Mouse (Mus musculus) frontal cortex, postnatal 36 days (tissue): ENCODE results near the gene Mib2.

ENCODE experiments used
- DNase-seq, 2 experiments: peaks; one replicate each; pipeline ENCODE4 v3.0.0; 2022; ENCODE audit warnings: low spot score in 2 of 2

Gene Mib2

DNA sequence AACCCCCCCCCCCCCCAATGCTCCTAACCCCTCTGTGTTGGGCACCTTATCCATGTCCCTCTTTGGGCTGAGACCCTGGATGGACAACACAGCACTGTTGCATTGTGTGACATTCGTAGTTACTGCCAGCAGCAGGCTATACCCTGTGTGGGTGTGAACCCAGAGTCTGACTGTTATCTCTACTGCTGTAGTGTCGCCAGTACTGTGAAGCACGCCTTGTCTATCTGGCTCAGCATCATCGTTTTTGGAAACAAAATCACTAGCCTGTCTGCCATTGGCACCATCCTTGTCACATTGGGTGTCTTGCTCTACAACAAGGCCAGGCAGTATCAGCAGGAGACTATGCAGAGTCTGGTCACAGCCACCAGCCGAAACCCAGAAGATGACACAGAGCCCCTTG is 50.7 kb downstream of the Mib2 start:
- no peak for DNase-seq

- DNase-seq: no peak
These were observed 55.7 kb downstream of the Mib2 start for GRCm38 (mm10) chr4:155613264-155613663.

DNA sequence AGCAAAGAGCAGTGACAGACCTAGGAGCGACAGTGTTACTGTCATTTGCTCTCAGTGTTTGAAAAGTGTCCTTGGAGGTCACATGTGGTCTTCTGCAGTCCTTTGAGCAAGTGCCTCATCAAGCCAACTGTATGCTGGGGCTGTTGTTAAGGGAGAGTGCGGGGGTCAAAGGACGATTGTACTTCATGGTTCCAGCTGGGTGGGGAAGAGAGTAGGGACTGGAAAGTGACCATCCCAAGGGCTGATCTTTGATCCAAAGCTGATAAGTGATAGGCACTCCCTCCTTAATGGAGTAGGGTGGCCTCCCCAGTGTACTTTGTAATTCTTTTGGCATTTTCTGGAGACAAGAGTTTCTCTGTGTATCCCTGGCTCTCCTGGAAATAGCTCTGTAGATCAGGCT is 57.1 kb downstream of the Mib2 start:
- DNase-seq: no peak

- DNase-seq: no peak
These were observed 62.2 kb downstream of the Mib2 start for GRCm38 (mm10) chr4:155606825-155607224.

GRCm38 (mm10) chr4:155605132-155605531 is 63.9 kb downstream of the Mib2 start:
- DNase-seq: no peak
